Mouse (Mus musculus): ENCODE measurements around the gene Adra2b.
A peak's percentile ranks its signal among the peaks of the same experiment; 100 is the strongest.

The Adra2b gene

DNA sequence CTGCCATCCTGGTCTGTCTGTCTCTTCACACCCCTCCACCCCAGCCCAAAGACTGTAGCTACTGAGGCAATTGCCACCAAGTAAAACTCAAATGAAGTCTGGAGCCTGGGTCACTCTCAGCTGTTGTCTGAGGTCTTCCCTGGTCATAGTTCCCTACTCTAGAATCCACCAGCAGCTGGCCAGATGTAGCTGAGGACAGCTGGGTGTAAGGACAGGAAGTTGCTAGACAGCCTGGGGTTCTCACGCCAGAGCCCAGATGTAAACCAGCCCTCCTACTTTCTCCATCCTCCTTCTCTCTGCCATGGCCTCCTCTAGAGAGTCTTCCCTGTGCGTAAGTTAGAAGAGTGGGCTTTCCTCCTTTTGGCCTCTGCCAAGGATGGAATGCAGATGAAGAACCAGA, 24.5 kb downstream of the Adra2b start:
- no peak for DNase-seq

DNA sequence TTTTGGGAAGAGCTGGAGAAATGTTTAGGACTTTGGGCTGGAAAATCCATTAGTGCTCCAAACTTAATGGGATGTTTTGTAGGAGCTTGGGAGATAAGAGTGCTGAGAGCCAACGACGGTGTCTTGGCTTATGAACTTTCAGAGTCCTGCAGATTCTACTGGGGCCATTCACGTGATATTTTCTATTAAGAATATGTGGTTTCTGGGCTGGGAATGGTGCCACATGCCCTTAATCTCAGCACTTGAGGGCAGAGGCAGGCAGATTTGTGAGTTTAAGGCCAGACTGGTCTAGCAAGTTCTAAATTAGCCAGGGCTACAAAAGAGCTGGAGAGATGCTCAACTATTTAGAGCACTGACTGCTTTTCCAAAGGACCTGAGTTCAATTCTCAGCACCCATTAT, 27.3 kb downstream of the Adra2b start:
- no peak for DNase-seq

DNA sequence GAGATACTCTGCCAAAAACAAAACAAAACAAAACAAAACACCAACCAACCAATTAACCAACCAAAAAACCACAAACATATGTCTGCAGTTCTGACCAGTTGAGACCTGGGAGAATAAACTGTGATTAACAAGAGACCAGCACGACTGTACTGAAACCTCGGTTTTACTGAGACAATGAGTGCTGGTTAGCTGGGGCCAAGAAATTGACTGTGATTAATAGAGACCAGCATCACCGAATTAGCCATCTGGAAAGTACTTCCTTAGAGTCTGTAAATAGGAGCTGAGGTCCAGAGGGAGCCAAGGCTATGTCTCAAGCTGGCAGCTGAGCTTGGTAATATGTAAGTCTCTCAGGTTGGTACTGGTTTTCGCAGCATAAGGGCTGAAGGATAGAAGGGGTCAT, 27.8 kb downstream of the Adra2b start:
- DNase-seq: no peak

DNA sequence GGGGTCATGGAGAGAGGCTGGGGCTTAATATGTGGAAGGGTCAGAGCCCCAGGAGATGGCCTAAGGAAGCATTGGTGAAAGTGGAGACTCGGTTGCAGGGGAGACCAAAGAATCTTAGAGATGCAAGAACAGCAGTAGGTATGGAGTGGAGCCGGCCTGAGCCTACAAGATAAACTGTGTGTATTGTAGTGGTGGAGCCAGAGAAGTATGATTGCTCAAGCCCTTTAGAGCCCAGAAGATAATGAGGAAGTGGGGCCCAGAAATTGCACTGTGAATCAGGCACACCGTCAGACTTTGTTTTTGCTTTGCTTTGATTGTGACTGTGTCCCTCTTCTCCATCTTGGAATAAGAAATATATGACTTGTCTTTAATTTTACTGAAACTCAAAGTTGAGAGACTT, 28.3 kb downstream of the Adra2b start:
- no peak for DNase-seq

DNA sequence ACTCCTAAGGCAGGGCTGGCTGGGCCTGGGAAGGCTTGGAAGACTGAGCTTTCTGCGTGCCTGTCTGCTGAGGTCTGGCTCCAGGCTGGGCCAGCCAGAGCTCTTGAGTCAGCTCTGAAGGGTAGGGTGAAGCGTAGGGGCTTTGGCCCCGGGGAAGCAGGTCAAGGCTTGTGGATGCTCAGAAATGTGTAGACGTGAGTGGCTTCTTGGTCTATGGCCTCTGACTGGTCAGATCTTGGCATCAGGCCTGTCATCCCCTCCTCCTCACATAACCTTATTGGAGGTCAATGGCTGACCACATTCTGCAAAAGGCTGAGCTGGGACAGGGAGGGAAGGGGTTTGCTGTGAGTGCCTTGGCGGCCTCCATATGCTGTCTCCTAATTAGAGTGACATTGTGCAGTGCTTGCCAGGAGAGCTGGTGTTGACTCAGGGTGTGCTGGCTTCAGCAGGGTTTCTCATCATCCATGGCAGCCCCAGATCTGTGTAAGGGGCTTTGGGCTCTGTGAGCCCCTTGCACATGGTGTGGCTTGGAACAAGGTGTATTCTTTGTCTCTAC, 31.7 kb downstream of the Adra2b start:
- DNase-seq: peak; percentile 14

DNA sequence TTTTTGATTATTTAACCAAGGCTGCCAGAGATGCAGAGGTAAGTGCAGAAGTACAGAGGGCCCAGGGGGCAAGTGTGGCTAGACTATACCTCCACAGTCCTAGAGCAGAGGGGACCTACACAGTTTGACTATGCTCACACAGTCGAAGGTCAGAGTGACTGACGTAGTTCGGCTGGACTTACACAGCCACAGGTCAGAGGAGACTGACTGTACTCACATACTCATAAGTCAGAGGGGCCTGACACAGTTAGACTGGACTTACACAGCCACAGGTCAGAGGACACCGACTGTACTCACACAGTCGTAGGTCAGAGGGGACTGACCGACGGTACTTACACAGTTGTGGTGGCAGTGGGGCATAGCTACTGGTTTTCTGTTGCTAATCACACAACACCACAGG, 35.7 kb downstream of the Adra2b start:
- DNase-seq: no peak

DNA sequence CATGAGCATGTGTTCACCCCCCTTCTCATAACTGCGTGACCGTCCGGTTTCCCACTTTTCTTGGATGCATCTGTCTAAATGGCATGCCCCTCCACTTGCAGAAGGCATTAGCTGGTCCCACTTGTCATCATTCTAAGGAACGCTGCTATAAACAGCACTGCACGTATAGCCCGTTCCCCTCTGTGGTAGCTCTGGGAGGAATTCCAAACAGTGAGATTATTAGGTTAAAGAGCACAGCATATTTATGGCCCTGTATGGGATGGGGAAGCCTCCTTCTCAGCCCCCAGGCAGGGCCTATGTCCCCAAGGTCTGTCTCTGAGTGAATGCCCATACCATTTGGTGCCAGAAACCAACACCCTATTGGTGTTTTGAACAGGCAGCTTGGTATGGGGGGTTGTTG, 48.1 kb downstream of the Adra2b start:
- no peak for DNase-seq

DNA sequence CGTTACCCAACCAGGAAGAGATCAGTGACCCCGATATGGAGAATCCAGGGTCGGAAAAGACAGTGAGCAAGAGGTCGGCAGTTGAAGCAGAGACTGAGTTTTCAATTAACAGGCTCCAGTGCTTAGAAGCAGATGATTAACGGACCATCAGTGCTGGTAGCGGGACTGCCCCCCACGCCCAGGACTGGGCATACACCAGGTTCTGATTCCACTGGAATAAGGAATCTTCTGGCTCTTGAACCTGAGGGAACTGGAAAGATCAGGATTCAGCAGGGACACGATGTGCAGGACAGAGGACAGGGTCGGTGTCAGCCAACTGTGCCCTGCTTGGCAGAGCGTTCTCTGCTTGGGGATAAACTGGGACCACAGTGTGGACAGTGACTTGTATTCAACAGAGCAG, 52.8 kb downstream of the Adra2b start:
- DNase-seq: no peak

DNA sequence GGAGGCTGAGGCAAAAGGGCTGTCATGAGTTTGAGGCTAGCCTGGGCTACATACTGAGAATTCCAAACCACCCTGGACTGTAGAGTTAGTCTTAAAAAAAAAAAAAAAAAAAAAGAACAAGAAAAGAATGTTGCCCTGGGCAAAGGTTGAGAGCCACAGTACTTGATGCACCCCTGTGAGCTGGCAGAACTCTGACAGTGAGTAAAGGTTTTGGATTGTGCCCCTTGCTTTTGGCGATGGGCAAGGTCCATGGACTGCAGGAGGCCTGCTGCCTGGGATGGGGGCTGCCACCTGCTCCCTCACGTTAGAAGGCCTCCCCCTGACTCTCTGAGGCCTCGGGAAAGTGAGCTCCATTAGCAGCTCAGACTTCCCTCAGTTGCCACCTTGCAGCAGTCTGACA, 53.7 kb downstream of the Adra2b start:
- DNase-seq: no peak

Measured in lung, postnatal 10 days (tissue).